Mouse (Mus musculus) adrenal gland, postnatal 25 days (tissue): ENCODE measurements around the gene F930015N05Rik. TPM values are rescaled to one million over a fixed set of nuclear protein-coding genes. Genes with fewer than 3 reads are reported as not detected.

Experiments
- total RNA-seq: library from RNA; stranded (reverse); gene quantifications from 2 replicates; pipeline ENCODE4 v1.2.3, GENCODE M21; 2021

The F930015N05Rik gene
- total RNA-seq, 1 experiment from 2014 or later = not detected

Other genes with a start within 250 kb of the F930015N05Rik start
- gene Hs3st3a1, start 1.3 kb downstream of the F930015N05Rik start, total RNA-seq = 0.15 TPM in 1 of 2 replicates, not detected in the other